Mouse (Mus musculus) neutrophil, adult 5-6 weeks (primary cell): ENCODE data around the gene Agtpbp1. TPM values are rescaled to one million over a fixed set of nuclear protein-coding genes. Genes with fewer than 3 reads are reported as not detected.

Source experiments
- ATAC-seq: fragments of 151-379, 151-347 bp; 2 replicates; pipeline ENCODE4 v1.8.0; 2017; ENCODE audit warnings: mild to moderate bottlenecking, moderate TSS enrichment; ENCODE audit not compliant: insufficient number of reproducible peaks, poor library complexity, low FRiP score, severe bottlenecking; ENCODE audit errors: extremely low read depth
- total RNA-seq: library from RNA; stranded (forward); fragments of 200-1000 nt; gene quantifications from 2 replicates; pipeline ENCODE4 v1.2.3, GENCODE M21; 2017

Gene Agtpbp1
- total RNA-seq, 1 experiment from 2014 or later: 62.6 TPM

DNA sequence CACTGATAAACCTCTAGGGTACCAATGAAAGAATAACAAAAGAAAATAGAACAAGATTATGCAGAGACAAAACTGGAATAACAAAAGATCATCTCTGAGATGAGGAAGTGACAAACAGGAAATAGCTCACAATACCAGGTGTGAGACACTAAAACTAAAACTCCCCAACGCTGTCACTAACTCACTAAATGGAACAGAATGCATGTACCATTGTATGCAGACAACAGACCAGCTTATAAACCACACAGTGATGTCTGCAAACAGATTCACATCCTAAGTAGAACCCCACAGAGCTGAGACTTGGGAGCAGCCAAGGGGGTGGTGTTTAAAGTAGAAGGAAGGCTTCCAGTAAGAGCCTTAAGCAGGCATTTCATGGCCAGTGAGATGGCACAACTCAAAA, 128.8 kb downstream of the Agtpbp1 start:
- peak; percentile 41; the same call in 1 of the 2 replicates for ATAC-seq

DNA sequence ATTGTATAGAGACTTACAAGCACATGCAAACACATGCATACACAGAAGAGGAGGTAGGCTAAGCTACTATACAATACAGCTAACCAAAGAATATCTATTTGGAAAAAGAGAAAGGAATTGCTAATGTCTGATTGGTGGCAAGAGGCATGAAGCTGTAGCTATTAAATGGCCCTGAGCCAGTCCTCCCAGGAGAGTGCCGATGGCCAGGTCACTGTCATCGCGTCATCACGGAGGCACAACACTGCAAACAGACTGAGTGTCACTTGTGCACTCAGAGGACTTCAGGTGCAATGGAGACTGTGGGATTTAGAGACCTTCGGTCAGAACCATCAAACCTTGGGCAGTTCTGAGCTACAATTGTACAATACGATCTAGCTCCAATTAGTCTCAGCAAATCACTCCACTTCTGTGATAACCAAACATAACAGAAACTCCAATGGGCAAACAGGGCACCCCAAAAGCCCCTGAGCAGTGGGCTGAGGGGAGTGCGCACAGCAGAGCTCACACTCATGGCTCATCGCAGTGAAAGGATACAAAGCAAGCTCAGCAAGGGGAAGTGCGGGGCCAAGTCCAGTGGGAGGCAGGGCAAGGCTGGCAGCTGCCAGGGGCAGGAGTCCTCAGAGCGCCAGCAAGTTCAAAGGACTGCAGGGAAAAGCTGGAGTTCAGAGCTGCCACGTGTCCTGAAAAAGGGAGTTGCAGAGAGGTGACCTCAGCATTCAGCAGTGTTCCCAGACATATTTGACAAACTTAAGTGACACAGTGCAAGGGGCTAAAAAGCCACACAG, 130.8 kb downstream of the Agtpbp1 start:
- no peak for ATAC-seq

DNA sequence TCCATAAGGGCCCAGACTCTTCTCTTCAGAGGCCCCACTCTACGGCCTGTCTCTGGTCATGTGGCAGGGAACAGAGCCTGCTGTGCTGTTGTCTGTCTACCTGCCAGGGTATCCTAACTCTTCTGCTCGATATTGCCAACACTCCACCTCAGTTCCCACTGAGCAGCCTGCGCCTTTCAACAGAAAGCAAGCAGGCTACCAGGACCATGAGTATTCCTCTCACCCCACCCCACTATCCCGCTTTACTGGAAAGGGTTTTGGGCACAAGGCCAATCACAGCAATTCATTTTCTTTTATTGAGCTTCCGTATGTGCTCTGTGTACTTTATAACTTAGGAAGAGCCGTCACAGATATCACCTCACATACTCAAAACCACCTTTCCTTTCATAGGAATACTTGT, 131.4 kb downstream of the Agtpbp1 start:
- no peak for ATAC-seq

DNA sequence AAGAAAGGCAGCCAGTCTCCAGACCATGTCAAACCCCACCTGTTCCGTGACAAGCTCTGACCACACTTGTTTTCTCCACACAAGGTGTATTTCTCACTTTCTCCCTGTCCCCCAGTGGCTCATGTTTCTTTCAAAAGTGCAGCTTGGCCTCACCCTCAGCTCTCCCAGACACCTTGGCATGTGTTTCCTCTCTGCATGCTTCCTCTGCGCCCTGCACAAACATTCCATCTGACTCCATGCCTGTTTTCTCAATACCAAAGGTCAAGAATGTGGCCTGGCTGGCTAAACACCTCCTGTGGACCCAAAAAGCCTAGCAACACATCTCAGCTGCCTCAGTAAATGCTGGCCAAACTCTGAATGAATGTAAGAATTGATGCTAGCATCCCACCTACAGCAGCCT, 132.0 kb downstream of the Agtpbp1 start:
- ATAC-seq: no peak

DNA sequence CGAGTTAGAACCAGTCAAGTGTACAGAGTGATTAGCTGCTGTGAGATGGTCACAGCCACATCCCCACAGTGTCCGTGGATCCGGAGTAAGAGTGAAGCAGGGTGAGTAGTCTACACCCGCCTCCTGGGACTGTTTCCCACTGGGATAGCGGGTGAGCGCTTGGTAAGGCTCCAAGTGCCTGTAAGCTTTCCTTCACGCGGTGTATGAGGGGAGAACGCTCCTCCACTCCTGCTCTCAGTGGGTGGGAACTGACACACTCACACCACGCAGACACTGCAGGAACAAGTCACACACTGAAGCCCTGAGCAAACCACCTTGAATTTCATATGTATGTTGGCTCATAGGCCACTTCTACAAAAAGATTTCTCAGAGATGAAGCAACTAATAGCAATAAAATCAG, 134.2 kb downstream of the Agtpbp1 start:
- no peak for ATAC-seq

DNA sequence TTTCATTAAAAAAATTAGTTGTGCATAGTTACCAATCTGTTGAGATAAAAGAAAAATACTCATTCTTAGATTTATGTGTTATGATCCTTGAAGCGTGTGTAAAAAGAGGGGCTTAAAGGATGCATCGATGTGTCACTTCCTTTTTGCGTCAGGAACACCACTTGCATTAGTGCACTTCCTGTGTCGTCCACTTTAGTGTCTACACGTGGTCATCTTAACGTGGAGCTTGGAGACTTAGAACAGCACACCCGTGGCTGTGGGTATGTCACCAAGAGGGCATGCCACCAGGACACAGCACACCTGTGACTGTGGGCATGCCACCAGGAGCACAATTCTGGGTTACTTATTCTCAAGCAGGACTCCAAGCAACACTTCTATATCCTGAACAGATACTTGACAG, 137.9 kb downstream of the Agtpbp1 start:
- ATAC-seq: no peak

DNA sequence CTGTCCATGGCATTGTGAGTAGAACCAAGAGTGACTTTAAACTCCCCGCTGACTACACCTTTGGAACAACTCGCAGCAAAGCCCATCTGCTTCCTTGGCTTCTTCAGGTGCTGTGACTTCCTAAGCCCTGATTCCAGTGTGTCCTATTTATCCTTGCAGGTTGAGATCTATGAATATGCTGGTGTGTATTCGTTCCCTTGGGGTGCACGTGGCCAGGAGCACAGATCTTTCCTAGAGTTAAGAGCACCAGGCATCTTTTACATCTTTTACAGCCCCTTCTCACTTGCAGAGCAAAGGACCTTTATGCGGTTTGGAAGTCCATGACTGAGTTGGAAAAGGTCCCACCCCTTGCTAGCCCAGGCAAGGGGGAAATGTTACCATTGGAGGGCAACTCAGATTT, 139.8 kb downstream of the Agtpbp1 start:
- no peak for ATAC-seq

DNA sequence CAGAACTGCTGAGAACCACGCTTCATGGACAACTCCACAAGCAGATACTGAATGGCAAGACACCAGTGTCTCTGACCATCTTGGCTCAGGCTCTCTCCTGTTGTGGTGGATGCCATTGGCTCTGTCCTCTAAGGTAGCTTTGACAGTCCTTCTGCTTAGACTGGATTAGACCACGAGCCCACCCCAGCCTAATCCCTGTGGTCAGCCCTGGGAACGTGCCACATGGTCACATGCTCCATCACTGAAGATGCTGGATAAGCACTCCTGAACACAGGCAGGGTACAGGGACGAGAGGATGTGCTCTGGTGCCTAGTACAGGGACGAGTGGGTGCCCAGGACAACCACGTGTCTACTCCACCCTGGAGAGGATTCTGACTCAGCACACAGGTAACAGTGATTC, 140.7 kb downstream of the Agtpbp1 start:
- no peak for ATAC-seq

DNA sequence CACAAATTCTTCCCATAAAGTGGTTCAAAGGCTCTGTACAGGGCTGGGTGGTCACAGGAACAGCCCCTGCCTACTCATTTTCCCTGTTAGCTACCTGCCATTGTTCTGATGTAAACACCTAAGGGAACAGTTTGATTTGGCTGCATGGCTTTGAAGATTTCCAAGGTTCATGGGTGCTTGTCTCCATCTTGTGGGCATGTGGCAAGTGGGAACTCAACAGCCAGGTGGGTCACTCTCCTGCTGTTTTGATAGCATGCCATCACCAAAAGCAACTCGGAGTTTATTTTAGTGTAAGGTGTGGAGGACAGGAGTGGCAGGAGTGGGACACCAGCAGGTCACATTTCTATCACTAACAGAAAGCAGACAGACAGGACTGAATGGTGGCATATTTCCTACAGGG, 145.3 kb downstream of the Agtpbp1 start:
- no peak for ATAC-seq

DNA sequence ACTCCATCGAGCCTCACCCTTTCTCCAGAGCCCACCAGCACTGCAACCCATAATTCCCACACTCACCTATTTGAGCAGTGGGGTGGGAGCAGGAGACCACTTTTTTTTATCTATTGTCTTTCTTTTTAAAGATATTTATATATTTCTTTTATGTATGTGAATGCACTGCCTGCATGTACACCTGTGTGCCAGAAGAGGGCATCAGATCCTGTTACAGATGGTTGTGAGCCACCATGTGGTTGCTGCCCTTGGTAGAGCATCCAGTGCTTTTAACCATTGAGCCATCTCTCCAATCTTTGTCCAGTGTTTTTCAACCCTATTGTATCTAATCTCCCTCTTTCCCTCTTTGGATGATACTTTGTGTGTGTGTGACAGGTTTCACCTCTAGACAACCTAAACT, 150.5 kb downstream of the Agtpbp1 start:
- no peak for ATAC-seq

DNA sequence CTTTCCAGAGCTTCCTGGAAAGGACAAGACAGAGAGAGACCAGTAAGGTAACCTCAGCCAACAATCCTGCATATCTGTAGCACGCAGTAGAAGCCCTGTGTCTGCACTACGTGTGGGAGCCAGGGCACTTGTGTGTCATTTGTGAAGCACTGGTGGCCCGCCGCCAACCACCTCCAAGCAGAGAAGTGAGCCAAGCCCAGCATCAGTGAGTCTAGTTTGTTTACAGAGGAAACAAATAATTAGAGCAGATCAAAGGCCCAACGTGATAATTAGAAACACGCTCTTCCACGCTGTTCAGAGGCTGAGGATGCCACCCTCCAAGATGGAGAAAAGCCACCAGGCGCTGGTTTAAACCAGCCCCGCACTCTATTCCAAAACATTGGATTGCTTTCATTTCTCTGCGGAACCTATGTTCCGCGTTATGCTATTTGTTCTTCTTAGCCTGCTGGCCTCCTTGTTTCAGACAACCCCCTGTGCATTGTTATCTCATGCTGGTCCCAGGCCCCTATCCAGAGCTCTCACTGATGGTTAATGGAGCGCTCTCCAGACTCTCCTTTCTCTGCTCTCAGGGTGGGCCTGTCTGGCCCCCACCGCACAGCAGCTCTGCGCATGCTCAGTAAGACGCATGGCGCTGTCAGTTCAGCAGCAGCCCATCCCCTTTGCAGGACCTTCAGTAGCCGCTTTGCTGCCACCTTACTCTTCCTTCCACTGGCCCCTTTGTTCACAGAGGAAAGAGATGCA, 153.7 kb downstream of the Agtpbp1 start:
- ATAC-seq: no peak

DNA sequence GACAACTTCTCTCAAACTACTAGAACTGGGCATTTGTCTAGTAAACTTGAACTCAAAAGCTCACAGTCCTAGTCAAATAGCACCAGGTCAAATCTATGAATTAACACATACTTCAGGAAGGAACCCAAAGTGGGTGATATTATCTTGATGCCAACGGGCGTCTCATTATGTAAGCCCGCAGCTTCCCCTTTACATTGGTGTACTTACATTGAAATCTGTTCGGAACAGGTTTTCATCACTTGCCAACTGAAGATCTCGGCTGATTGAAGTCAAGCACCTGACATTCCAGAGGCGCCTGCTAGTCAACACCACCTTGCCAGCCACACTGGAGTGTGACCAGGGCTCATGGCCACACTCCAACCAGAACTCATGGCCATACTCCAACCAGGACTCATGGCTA, 155.7 kb downstream of the Agtpbp1 start:
- no peak for ATAC-seq

DNA sequence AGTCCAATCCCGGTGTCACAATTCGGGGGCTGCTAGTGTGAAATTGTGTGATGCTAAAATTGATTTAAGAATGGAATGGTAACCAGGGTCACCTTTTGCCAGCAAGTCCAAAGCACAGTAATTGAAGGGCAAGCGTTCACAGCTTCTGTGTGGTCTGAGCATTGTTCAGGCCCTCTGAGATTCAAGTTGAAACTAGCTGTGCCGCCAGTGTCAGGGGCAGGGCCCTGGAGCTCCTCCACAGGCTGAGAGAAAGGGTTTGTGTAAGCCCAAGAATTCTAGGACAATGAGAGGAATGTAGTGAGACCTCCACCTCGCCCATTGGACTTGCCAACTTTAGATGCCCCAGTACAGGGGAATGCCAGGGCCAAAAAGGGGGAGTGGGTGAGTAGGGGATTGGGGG, 161.2 kb downstream of the Agtpbp1 start:
- ATAC-seq: no peak

DNA sequence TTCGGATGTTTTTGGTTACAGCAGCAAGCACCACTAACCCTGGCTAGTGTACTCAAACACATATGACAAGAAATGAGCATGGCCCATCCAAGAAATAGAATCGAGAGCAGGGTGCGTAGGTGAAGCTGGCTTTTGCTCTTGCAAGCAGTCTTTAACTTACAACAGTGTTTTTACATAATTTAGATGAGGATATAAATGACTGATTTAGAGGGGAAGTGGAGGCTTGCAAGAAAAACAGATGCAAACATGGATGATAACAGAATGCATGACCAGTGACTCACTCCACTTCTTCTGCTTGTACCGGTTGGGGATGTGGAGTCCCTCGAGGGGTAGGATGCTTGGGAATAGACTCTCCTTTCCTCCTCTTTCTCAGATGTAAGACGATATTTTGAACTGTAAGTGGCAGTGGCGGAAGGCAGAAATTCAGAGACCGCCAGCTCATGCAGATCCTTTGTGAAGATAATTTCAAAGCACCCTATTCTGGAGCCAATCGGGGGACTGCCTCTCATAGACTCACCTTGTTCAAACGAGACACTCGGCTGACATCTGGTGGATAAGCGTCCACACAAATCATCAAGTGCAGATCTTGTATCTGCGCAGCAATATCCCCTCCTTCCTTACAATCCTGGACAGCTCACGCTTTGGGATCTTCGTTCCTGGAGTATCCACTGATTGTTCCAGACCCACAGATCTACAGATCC, 168.3 kb downstream of the Agtpbp1 start:
- no peak for ATAC-seq

DNA sequence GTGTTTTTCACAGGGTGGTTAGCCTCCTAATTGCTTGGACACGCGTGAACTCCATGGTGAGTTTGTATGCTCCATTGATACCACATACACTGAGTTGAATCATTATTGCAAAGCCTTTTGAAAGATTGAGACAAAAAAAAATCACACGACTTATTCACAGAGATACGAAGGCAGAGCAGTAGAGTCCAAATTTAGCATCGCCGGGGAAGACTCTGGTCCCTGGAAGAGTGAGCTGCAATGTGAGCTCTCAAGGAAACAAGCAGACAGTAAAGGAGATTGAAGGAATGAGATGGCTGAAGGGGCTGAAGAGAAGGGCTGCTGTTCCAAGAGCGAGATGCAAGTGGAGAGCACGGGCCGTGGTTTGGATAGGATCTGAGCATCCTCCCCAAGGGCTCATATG, 171.1 kb downstream of the Agtpbp1 start:
- no peak for ATAC-seq

DNA sequence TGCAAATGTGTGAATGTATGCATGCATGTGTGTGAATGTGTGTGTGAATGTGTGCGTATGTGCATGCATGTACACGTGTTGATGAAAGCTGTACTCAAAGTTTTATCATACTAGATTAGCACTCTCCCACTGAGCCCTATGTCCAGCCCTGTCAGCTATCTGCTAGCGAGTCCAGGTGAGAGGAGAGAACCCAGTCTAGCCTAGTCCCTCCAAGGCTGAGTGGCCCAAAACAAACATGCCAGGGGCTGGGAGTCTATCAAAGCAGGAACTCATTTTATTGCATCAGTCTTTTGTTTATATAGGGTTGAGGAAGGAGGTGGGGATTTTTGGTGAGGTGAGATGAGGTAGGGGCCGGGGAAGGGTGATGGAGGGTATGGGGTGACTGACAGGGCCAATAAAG, 172.4 kb downstream of the Agtpbp1 start:
- ATAC-seq: no peak

DNA sequence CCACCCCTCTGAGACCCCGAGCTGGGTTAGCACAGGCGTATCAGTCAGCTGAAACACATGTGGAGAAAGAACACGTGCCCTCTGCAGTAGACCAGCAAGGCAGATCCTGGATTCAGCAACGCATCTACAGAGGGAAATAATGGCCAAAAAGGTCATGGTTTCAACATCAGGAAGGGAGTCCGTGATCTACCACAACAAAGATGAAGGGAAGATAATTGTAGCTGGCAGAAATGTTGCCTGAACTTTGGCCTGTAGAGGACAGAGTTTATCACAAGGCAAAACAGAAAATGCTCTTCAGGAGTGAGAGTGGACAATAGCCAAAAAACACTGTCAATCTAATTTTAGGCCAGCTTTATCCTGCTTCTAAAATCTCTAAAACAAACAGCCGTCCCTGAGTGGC, 177.8 kb downstream of the Agtpbp1 start:
- ATAC-seq: no peak

DNA sequence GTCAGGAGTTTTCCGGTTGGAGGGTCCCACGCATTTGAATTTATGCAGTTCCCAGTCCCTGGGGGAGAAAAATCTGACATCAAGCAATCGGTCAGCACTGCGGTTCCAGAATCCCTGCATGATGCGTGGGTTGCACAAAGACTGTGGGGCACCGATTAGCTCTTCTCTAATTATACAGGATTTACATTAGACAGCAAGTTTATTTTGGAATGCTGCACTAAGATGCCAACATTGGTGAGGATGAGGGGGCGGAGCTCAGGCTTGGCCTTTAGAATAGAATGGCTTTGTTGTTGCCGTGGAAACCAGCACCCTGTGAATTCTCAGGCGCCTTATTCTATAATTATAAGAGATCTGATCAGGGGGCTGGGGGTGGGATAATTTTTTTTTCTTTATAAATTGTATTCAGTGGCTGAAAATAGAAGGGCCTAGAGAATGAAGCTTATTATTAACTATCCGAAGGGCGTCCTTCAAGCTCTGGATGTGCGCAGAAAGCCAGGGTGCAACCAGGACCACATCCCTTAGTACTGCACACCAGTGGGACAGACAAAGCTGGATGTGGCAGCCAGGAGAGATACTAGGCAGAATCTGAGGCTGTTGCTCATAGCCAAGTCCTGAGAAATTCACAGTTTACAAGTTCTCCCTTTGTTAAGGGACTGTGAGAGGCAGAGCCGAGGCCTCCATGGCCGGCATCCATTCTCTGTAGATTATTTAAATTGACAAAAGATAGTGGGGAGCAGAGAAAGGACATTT, 182.8 kb downstream of the Agtpbp1 start:
- ATAC-seq: no peak

DNA sequence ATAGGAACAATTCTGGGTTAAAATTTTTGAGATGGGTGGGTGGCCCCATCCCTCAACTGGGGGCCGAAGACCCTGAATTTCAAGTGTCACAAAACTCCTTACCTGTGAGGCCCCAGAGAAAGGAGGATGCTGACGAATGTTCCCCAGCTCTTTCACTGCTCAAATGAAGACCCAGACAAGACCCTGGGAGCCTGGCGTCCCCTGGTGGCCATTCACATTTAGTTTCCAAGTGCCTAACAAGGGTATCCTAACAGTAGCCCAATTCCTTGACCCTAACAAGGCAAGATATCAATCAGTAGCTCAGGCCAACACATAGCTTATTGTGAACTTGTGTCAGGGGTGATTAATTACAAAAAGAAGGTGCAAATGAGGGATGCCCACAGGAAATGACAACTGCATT, 187.5 kb downstream of the Agtpbp1 start:
- no peak for ATAC-seq
